Mouse (Mus musculus): ENCODE measurements around the gene Sirpa. TPM values are rescaled to one million over a fixed set of nuclear protein-coding genes. Genes with fewer than 3 reads are reported as not detected.

Gene Sirpa
- total and polyA plus RNA-seq, 3 experiments, result 20.4 to 30.6 (median 27.1) TPM

DNA sequence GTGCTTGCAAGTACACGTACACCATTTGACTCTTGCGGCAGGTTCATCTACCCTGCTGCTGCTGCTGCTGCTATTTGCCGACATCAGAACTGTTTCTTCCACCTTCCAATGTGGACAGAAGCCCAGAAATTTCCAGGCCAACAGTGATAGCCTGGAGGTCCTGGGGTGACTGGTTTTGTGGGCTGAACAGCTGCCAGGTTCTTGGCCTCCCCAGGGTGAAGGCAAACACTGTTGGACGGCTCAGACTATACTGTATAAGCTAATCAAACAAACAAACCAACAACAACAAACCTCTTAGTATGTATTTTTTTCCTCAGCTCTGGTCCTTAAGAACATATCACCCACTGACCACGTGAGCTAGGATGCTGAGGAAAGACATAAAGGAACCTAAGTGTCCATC is 86.4 kb downstream of the Sirpa start:
- no peak for TF ChIP-seq ZKSCAN1 (IDR thresholded peaks at IDR 0.05; ENCODE audit: borderline replicate concordance, low read depth, low read length)
- TF ChIP-seq RCOR1 (conservative IDR thresholded peaks at IDR 0.05; ENCODE audit: low read depth, low read length), result no peak
- TF ChIP-seq EP300 (IDR thresholded peaks at IDR 0.05; ENCODE audit: low read length), result no peak
- TF ChIP-seq NRF1 (IDR thresholded peaks at IDR 0.05; ENCODE audit: low read depth, low read length), result no peak
- no peak for TF ChIP-seq UBTF (IDR thresholded peaks at IDR 0.05; ENCODE audit: low read depth, low read length)
- no peak for TF ChIP-seq USF1 (IDR thresholded peaks at IDR 0.05; ENCODE audit: low read depth, low read length)
- no peak for TF ChIP-seq MAFK (IDR thresholded peaks at IDR 0.05; ENCODE audit: insufficient replicate concordance, low read length)
- no peak for TF ChIP-seq POLR2A (IDR thresholded peaks at IDR 0.05; ENCODE audit: low read depth, low read length)
- TF ChIP-seq TBP (conservative IDR thresholded peaks at IDR 0.05; ENCODE audit: low read depth, low read length), result no peak
- TF ChIP-seq MEF2A (IDR thresholded peaks at IDR 0.05; ENCODE audit: borderline replicate concordance, low read depth, low read length), result no peak
- no peak for TF ChIP-seq JUND (conservative IDR thresholded peaks at IDR 0.05; ENCODE audit: low read depth, low read length)
- TF ChIP-seq JUN (IDR thresholded peaks at IDR 0.05; ENCODE audit: insufficient read depth, low read depth, low read length), result no peak
- no peak for TF ChIP-seq E2F4 (IDR thresholded peaks at IDR 0.05; ENCODE audit: insufficient replicate concordance, low read depth, low read length)
- dilution Hi-C loops (cut with MboI; ENCODE audit: extremely low pct_ligation_motif_present, extremely low pct_unique_long_range_greater_than_20kb, low sequenced_read_pairs), result no loop called here

GRCm38 (mm10) chr2:129680236-129680635 is 87.6 kb downstream of the Sirpa start:
- dilution Hi-C loops (cut with MboI; ENCODE audit: extremely low pct_ligation_motif_present, extremely low pct_unique_long_range_greater_than_20kb, low sequenced_read_pairs) (no loop called here), in situ Hi-C loops (cut with MboI; ENCODE audit: low pct_ligation_motif_present, low pct_unique_long_range_greater_than_20kb, low sequenced_read_pairs) (loop anchor here (25.0 kb wide), 1 partner anchor 532 kb away; no protein-coding TSS in a partner anchor)

More for the DNA sequence above, 86.4 kb downstream of the Sirpa start:
- H3K27me3 ChIP-seq (replicated peaks), result peaks cover 45% of the 10 kb centered on the region
- in situ Hi-C loops (cut with MboI; ENCODE audit: low pct_ligation_motif_present, low pct_unique_long_range_greater_than_20kb, low sequenced_read_pairs), result loop anchor here (5.0 to 25.0 kb wide), 3 partner anchors 166 to 533 kb away; no protein-coding TSS in a partner anchor
- DNase-seq (ENCODE audit: extremely low read depth), result no peak
- H3K27ac ChIP-seq (ENCODE audit: insufficient read depth, low read depth), result no peak overlapping the region
- no peak overlapping the region for H3K4me2 ChIP-seq (ENCODE audit: insufficient read depth, low read depth, poor library complexity, severe bottlenecking)
- H3K9me3 ChIP-seq (replicated peaks; ENCODE audit: low read length), result no peaks in the 10 kb centered on the region
- no peak overlapping the region for H3K9ac ChIP-seq (ENCODE audit: insufficient read depth, low read depth)
- H3K36me3 ChIP-seq (replicated peaks in 1 of 2; ENCODE audit: control insufficient read depth in 1 of 2, insufficient read depth in 1 of 2, low read length in 1 of 2), result no peaks in the 10 kb centered on the region
- no peak overlapping the region for H3K4me3 ChIP-seq (replicated peaks in 1 of 3; ENCODE audit: low read depth in 2 of 3, low read length in 2 of 3, poor library complexity in 1 of 3)
- H3K79me2 ChIP-seq (replicated peaks; ENCODE audit: control insufficient read depth, extremely low read depth, insufficient read depth, poor library complexity, severe bottlenecking), result no peaks in the 10 kb centered on the region
- peaks cover 0 to 7% of the 10 kb centered on the region in 2 experiments; a peak in 2 of 4 replicates for H3K4me1 ChIP-seq (ENCODE audit: control insufficient read depth in 1 of 2, insufficient read depth in 2 of 2)

More at GRCm38 (mm10) chr2:129680236-129680635, 87.6 kb downstream of the Sirpa start:
- H3K36me3 ChIP-seq (replicated peaks in 1 of 2; ENCODE audit: control insufficient read depth in 1 of 2, insufficient read depth in 1 of 2, low read length in 1 of 2), result no peaks in the 10 kb centered on the region
- DNase-seq (ENCODE audit: extremely low read depth), result no peak
- no peak for TF ChIP-seq MEF2A (IDR thresholded peaks at IDR 0.05; ENCODE audit: borderline replicate concordance, low read depth, low read length)
- no peak for TF ChIP-seq PAX5 (IDR thresholded peaks at IDR 0.05; ENCODE audit: low read length)
- no peak for TF ChIP-seq POLR2AphosphoS2 (IDR thresholded peaks at IDR 0.05; ENCODE audit: low read depth, low read length)
- no peak for TF ChIP-seq IRF4 (IDR thresholded peaks at IDR 0.05; ENCODE audit: low read depth, low read length)
- TF ChIP-seq CHD2 (IDR thresholded peaks at IDR 0.05; ENCODE audit: low read length), result no peak
- H3K27me3 ChIP-seq (replicated peaks), result peaks cover 49% of the 10 kb centered on the region
- H3K4me3 ChIP-seq (replicated peaks in 1 of 3; ENCODE audit: low read depth in 2 of 3, low read length in 2 of 3, poor library complexity in 1 of 3), result no peak overlapping the region
- no peaks in the 10 kb centered on the region for H3K79me2 ChIP-seq (replicated peaks; ENCODE audit: control insufficient read depth, extremely low read depth, insufficient read depth, poor library complexity, severe bottlenecking)
- H3K4me1 ChIP-seq (ENCODE audit: control insufficient read depth in 1 of 2, insufficient read depth in 2 of 2), result peaks cover 0 to 7% of the 10 kb centered on the region in 2 experiments; a peak in 2 of 4 replicates
- no peaks in the 10 kb centered on the region for H3K9me3 ChIP-seq (replicated peaks; ENCODE audit: low read length)
- no peak overlapping the region for H3K4me2 ChIP-seq (ENCODE audit: insufficient read depth, low read depth, poor library complexity, severe bottlenecking)
- H3K27ac ChIP-seq (ENCODE audit: insufficient read depth, low read depth), result no peak overlapping the region
- no peak overlapping the region for H3K9ac ChIP-seq (ENCODE audit: insufficient read depth, low read depth)

Other genes starting within 250 kb of the Sirpa start
- gene Il1b, start 221.7 kb upstream of the Sirpa start, total RNA-seq (2012; rRNA removed), result 0.13 TPM in 1 of 2 replicates, not detected in the other
- 0.44 and 0.80 TPM in 2 replicates for gene Il1b, start 221.7 kb upstream of the Sirpa start, total RNA-seq (2014; rRNA removed)
- gene Il1b, start 221.7 kb upstream of the Sirpa start, polyA plus RNA-seq (2012; ENCODE audit: insufficient read length, low read depth), result 0.23 and 0.65 TPM in 2 replicates
- gene F830045P16Rik, start 56.2 kb upstream of the Sirpa start, total RNA-seq (2012; rRNA removed), result not detected in 2 replicates
- not detected in 2 replicates for gene F830045P16Rik, start 56.2 kb upstream of the Sirpa start, total RNA-seq (2014; rRNA removed)
- gene F830045P16Rik, start 56.2 kb upstream of the Sirpa start, polyA plus RNA-seq (2012; ENCODE audit: insufficient read length, low read depth), result not detected in 2 replicates
- not detected in 2 replicates for gene Pdyn, start 107.0 kb downstream of the Sirpa start, total RNA-seq (2012; rRNA removed)
- not detected in 2 replicates for gene Pdyn, start 107.0 kb downstream of the Sirpa start, total RNA-seq (2014; rRNA removed)
- gene Pdyn, start 107.0 kb downstream of the Sirpa start, polyA plus RNA-seq (2012; ENCODE audit: insufficient read length, low read depth), result not detected in 2 replicates
- gene Stk35, start 207.7 kb downstream of the Sirpa start, total RNA-seq (2012; rRNA removed), result 7.3 and 7.4 TPM in 2 replicates
- 3.3 and 4.5 TPM in 2 replicates for gene Stk35, start 207.7 kb downstream of the Sirpa start, total RNA-seq (2014; rRNA removed)
- gene Stk35, start 207.7 kb downstream of the Sirpa start, polyA plus RNA-seq (2012; ENCODE audit: insufficient read length, low read depth), result 17.1 and 22.7 TPM in 2 replicates